Mouse (Mus musculus): ENCODE measurements around the gene Casq2. TPM values are rescaled to one million over a fixed set of nuclear protein-coding genes. Genes with fewer than 3 reads are reported as not detected.

The Casq2 gene
- total and polyA plus RNA-seq, 2 experiments from 2014 or later = 1.1 to 5.3 TPM

DNA sequence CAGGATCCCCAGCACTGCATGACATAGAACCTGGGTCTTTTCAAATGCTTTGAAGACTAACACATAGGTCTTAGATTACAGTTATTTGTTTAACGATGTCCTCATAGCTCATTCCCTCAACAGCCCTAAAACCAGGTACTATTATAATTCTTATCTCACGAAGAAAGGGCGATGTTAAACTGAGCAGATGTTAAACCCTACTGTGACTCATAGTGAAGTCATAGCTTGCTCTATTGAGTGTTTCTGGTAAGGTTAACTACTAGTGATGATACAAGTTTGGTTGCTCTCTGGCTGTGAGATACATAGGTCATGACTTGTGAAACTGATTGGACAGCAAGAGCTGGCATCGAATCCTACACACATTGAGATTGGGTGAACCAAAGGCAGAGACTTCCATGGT, 56.7 kb downstream of the Casq2 start:
- TF ChIP-seq CTCF (IDR thresholded peaks at IDR 0.05; ENCODE audit: low read depth) = no peak
- Histone ChIP-seq H3K4me3 (ENCODE audit: low read depth, low read length) (no peak overlapping the region), H3K4me2 (ENCODE audit: low read depth) (no peak overlapping the region), H3K27ac (ENCODE audit: low read depth, low read length) (no peak overlapping the region), H3K4me1 (ENCODE audit: insufficient read depth) (no peaks in the 10 kb centered on the region), H3K9me3 (ENCODE audit: low read length) (no peaks in the 10 kb centered on the region), H3K36me3 (ENCODE audit: insufficient read depth) (no peaks in the 10 kb centered on the region), H3K9ac (no peak overlapping the region), H3K27me3 (ENCODE audit: insufficient read depth, low read length) (no peaks in the 10 kb centered on the region)
- DNase-seq (no peak), ATAC-seq (no peak)
- 96% methylated on average over 4 of the region's 4 CpGs for WGBS

DNA sequence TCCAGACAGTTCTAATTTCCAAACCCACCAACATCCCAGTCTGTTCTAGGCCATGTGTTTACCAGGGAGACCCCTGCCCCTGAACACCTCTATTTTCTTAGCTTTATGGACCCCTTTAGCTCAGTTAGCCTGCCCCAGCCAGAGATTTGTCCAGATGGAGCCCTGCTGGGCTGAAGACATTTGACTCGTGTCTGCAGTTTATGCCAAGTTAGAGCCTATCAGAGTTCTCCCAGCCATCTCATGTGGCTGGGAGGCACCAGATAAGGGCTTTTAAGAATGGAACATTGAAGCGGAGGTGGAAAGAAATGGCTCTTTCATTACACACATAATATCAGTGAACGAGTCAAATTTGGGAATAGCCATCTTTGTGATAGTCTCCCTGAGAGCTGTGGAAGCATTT, 57.3 kb downstream of the Casq2 start:
- TF ChIP-seq CTCF (IDR thresholded peaks at IDR 0.05; ENCODE audit: low read depth) = no peak

DNA sequence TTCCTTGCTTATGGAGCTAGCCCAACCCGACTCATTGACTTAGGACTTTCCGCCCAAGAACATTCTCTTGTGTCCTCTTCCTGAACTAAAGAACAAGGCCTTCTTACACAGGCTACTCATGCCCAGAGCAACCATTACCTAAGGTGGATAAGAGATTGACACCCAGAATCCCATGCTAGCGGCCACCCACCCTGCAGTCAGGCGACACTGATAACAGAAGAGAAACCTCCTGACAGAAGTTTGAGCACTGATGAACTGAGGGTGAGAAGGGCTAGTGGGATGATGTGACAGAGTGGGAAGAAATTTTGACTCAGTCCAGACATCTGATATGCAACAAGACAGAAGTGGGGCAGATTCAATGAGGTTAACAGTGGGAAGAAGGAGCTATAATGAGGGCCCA, 58.2 kb downstream of the Casq2 start:
- Histone ChIP-seq H3K9me3 (ENCODE audit: low read length) (no peaks in the 10 kb centered on the region), H3K4me1 (ENCODE audit: insufficient read depth) (no peaks in the 10 kb centered on the region), H3K9ac (no peak overlapping the region), H3K27me3 (ENCODE audit: insufficient read depth, low read length) (no peaks in the 10 kb centered on the region), H3K4me2 (ENCODE audit: low read depth) (no peak overlapping the region), H3K36me3 (ENCODE audit: insufficient read depth) (no peaks in the 10 kb centered on the region), H3K27ac (ENCODE audit: low read depth, low read length) (no peak overlapping the region), H3K4me3 (ENCODE audit: low read depth, low read length) (no peak overlapping the region)
- WGBS = 98% methylated on average over 4 of the region's 4 CpGs
- DNase-seq = no peak
- ATAC-seq = no peak
- TF ChIP-seq CTCF (IDR thresholded peaks at IDR 0.05; ENCODE audit: low read depth) = no peak

More for the DNA sequence above, 57.3 kb downstream of the Casq2 start:
- Histone ChIP-seq H3K36me3 (ENCODE audit: insufficient read depth) (no peaks in the 10 kb centered on the region), H3K4me3 (ENCODE audit: low read depth, low read length) (no peak overlapping the region), H3K9me3 (ENCODE audit: low read length) (no peaks in the 10 kb centered on the region), H3K27ac (ENCODE audit: low read depth, low read length) (no peak overlapping the region), H3K4me2 (ENCODE audit: low read depth) (no peak overlapping the region), H3K27me3 (ENCODE audit: insufficient read depth, low read length) (no peaks in the 10 kb centered on the region), H3K9ac (no peak overlapping the region), H3K4me1 (ENCODE audit: insufficient read depth) (no peaks in the 10 kb centered on the region)
- WGBS = 95% methylated on average over 3 of the region's 3 CpGs
- DNase-seq = no peak
- ATAC-seq = no peak

DNA sequence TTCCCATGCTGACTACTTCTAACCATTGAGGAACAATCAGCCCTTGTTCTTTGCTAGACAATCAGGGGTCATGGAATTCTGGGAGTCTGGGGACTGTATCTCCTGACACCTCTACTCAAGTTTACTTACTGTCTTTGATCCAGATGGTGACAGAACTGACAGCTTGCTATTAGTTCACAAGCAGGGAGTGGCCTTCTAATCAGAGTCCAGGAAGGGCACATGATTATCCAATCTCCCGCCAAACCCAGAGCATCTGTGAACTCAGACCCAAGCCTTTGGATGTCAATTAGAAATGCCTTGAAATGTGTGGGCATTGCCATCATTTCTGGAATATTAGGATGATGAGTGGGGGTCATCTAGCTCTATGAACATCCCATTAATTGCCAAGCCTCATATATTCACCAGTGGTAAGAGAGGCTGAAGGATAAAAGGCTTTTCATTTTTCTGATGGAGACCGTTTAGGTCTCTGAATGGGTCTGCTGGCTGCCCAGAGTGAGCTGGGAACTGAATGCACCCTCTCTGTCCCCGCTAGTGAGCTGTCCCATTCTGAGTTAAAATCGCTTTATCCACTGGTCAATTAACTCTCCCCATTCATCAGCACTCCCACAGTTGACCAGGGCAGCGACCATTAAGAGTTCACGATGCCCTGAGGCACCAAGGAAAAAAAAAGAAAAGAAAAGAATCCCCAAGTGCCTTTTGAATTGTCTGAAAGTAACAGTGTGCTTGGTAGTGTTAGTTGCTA, 59.6 kb downstream of the Casq2 start:
- WGBS = 13% methylated on average over 6 of the region's 6 CpGs
- Histone ChIP-seq H3K4me2 (ENCODE audit: low read depth) (no peak overlapping the region), H3K9me3 (ENCODE audit: low read length) (no peaks in the 10 kb centered on the region), H3K27me3 (ENCODE audit: insufficient read depth, low read length) (no peaks in the 10 kb centered on the region), H3K4me1 (ENCODE audit: insufficient read depth) (no peaks in the 10 kb centered on the region), H3K9ac (no peak overlapping the region), H3K27ac (ENCODE audit: low read depth, low read length) (no peak overlapping the region), H3K36me3 (ENCODE audit: insufficient read depth) (no peaks in the 10 kb centered on the region), H3K4me3 (ENCODE audit: low read depth, low read length) (no peak overlapping the region)
- ATAC-seq (peak; percentile 10; the same call in 1 of the 2 replicates), DNase-seq (no peak)
- TF ChIP-seq CTCF (IDR thresholded peaks at IDR 0.05; ENCODE audit: low read depth) = no peak

DNA sequence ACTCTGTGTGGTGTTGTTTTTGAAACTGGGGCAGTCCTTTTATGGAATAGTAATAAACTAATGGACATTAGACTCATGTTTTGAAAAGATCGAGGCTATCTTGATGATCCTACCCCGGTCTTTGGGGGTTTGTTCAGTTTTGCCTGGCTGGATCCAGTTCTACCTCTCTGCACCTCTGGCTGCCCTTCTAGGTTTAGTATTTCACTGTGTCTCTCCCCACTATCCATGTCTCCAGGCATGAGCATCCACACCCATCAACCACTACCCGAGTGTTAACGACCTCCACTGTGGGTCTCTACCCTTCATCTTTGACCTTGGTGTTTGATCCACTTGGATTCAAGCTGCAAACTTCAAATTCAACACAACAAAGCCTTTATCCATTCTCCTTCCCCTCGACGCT, 60.2 kb downstream of the Casq2 start:
- ATAC-seq (no peak), DNase-seq (no peak)
- H3K27ac ChIP-seq (ENCODE audit: low read depth, low read length) = no peak overlapping the region
- H3K4me3 ChIP-seq (ENCODE audit: low read depth, low read length) = no peak overlapping the region
- H3K27me3 ChIP-seq (ENCODE audit: insufficient read depth, low read length) = no peaks in the 10 kb centered on the region
- no peaks in the 10 kb centered on the region for H3K4me1 ChIP-seq (ENCODE audit: insufficient read depth)
- 39% methylated on average over 6 of the region's 6 CpGs for WGBS
- no peaks in the 10 kb centered on the region for H3K9me3 ChIP-seq (ENCODE audit: low read length)
- no peak overlapping the region for H3K4me2 ChIP-seq (ENCODE audit: low read depth)
- TF ChIP-seq CTCF (IDR thresholded peaks at IDR 0.05; ENCODE audit: low read depth) = no peak
- H3K36me3 ChIP-seq (ENCODE audit: insufficient read depth) = no peaks in the 10 kb centered on the region
- H3K9ac ChIP-seq = no peak overlapping the region

DNA sequence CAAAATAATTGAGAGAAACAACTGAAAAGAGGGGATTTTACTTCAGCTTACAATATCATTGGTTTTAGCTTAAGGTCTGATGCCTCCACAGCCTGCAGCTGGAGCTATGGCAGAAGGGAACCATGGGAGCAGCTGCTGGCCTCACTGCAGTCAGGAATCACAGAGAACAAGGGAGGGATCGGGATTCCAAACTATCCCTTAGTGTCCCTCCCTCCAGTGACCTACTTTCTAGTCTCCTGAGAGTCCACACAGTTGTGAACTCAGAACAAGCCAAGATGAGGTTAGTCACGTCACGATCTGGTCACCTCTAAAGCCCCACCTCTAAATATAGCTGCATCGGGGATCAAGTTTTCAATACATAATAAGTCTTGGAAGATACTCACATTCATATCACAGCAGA, 61.0 kb downstream of the Casq2 start:
- Histone ChIP-seq H3K27ac (ENCODE audit: low read depth, low read length) (no peak overlapping the region), H3K4me2 (ENCODE audit: low read depth) (no peak overlapping the region), H3K9ac (no peak overlapping the region), H3K9me3 (ENCODE audit: low read length) (no peaks in the 10 kb centered on the region), H3K36me3 (ENCODE audit: insufficient read depth) (no peaks in the 10 kb centered on the region), H3K4me1 (ENCODE audit: insufficient read depth) (no peaks in the 10 kb centered on the region), H3K27me3 (ENCODE audit: insufficient read depth, low read length) (no peaks in the 10 kb centered on the region), H3K4me3 (ENCODE audit: low read depth, low read length) (no peak overlapping the region)
- WGBS = 67% methylated on average over 4 of the region's 4 CpGs
- ATAC-seq (peak; percentile 36; the same call in 1 of the 2 replicates), DNase-seq (no peak)
- TF ChIP-seq CTCF (IDR thresholded peaks at IDR 0.05; ENCODE audit: low read depth) = no peak

DNA sequence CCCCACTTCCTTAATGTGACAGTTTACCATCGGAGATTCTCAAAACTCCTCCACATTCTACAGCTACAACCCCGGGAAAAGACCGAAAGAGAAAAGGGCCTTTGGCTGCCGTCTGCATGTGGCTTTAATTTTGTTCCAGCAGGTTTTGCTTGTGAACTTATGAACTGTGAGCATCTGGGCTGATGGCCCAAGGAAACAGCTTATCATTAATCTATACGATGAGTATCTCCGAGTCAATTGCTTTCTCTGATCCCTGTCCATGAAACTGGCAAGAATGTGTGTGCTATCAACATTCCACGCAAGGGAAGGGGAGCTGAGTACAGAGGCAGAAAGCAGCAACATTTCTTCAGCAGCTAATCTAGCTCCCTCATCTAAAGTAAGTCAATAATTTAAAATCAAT, 63.7 kb downstream of the Casq2 start:
- Histone ChIP-seq H3K9ac (no peak overlapping the region), H3K36me3 (ENCODE audit: insufficient read depth) (no peaks in the 10 kb centered on the region), H3K27ac (ENCODE audit: low read depth, low read length) (no peak overlapping the region), H3K4me2 (ENCODE audit: low read depth) (no peak overlapping the region), H3K9me3 (ENCODE audit: low read length) (no peaks in the 10 kb centered on the region), H3K4me3 (ENCODE audit: low read depth, low read length) (no peak overlapping the region), H3K4me1 (ENCODE audit: insufficient read depth) (no peaks in the 10 kb centered on the region), H3K27me3 (ENCODE audit: insufficient read depth, low read length) (no peaks in the 10 kb centered on the region)
- no peak for DNase-seq
- no peak for ATAC-seq
- no peak for TF ChIP-seq CTCF (IDR thresholded peaks at IDR 0.05; ENCODE audit: low read depth)
- 87% methylated on average over 7 of the region's 7 CpGs for WGBS

Measured in forebrain, postnatal 0 days (tissue).